Mouse (Mus musculus) liver, adult 2 months (tissue): ENCODE results near the gene Baz2b.

Experiments used
- CTCF ChIP-seq: fragments of 200-500 bp; IDR thresholded peaks from 2 replicates; pipeline ENCODE4 v1.5.1; 2011; ENCODE audit warnings: low read depth, low read length, control low read depth
- POLR2A ChIP-seq: fragments of 200-500 bp; IDR thresholded peaks from 2 replicates; pipeline ENCODE4 v1.6.1; 2011; ENCODE audit warnings: low read length, control low read depth; ENCODE audit not compliant: insufficient read depth; ENCODE audit errors: extremely low read depth

GRCm38 (mm10) chr2:59973962-59974361 is 235.7 kb downstream of the Baz2b start:
- no peak for TF ChIP-seq CTCF
- no peak for TF ChIP-seq POLR2A
